Comparison of ENCODE assay signal across 15 mouse cellular contexts in genomic region chr3:94341959-94342422, GRCm38 (mm10). TPM values are rescaled to one million over a fixed set of nuclear protein-coding genes. Genes with fewer than 3 reads are reported as not detected.
DNase-seq lines count a peak whose midpoint lies in the region; ATAC-seq and TF ChIP-seq lines count a peak whose summit lies in the region.
"Had no signal": no experiment of that assay in that cellular context is flagged by ENCODE, and none has a peak within 500 bp of the region (broad histone marks: within the 10 kb centered on the region; RNA-seq: fewer than 3 reads in every experiment).

Gene Them5, plus strand, starts transcription at chr3:94342099.

- peak; percentile 17 for DNase-seq in adrenal gland, postnatal 10 days
- no peak for DNase-seq in adrenal gland, adult 18-20 months (ENCODE audit: low spot score in 2 of 2)
- peak; percentile 42 for DNase-seq in kidney, postnatal 10 days
- DNase-seq in kidney, adult 2 months, result no peak
- peak; percentile 30 to 48 for DNase-seq in lung, postnatal 4 days
- no peak for DNase-seq in thymus, postnatal 25 days
- DNase-seq in frontal cortex, adult 2 months (ENCODE audit: extremely low spot score in 1 of 2, low spot score in 1 of 2), result no peak
- DNase-seq: adrenal gland, adult 2 months; spleen, adult 18-20 months had no signal

- no peaks in the 10 kb centered on the region for H3K27me3 ChIP-seq in kidney, adult 2 months (replicated peaks; ENCODE audit: control insufficient read depth, insufficient read depth, low read length)
- no peaks in the 10 kb centered on the region for H3K27me3 ChIP-seq in forebrain, embryonic 13.5 days

- H3K9ac ChIP-seq in forebrain, embryonic 13.5 days, result no peak within 1 kb of the TSS

- 30% methylated on average over 3 of the region's 3 CpGs for WGBS in kidney, adult 2 months
- 57% methylated on average over 3 of the region's 3 CpGs for WGBS in forebrain, embryonic 13.5 days

- no peak for TF ChIP-seq CTCF in kidney, adult 2 months (conservative IDR thresholded peaks at IDR 0.05; ENCODE audit: insufficient read depth, insufficient read length, low read depth, low read length)

- ATAC-seq in forebrain, embryonic 13.5 days, result no peak
- ATAC-seq: intestine, postnatal 0 days had no signal

- H3K36me3 ChIP-seq in kidney, adult 2 months (ENCODE audit: control insufficient read depth, insufficient read depth, low read length), result no peaks in the 10 kb centered on the region
- no peaks in the 10 kb centered on the region for H3K36me3 ChIP-seq in forebrain, embryonic 13.5 days (ENCODE audit: poor library complexity, severe bottlenecking)
- H3K36me3 ChIP-seq: heart, embryonic 10.5 days had no signal

- no peaks in the 10 kb centered on the region for H3K4me1 ChIP-seq in kidney, adult 2 months (ENCODE audit: control insufficient read depth, insufficient read depth, low read length)
- 0 out of 2 replicates have a peak, but pooled peaks cover 8% of the 10 kb centered on the region for H3K4me1 ChIP-seq in forebrain, embryonic 13.5 days
- H3K4me1 ChIP-seq: heart, embryonic 10.5 days had no signal

- H3K4me2 ChIP-seq in forebrain, embryonic 13.5 days, result no peak within 1 kb of the TSS

- no peak within 1 kb of the TSS for H3K4me3 ChIP-seq in kidney, adult 2 months (ENCODE audit: insufficient read depth, low read depth, low read length)
- H3K4me3 ChIP-seq in forebrain, embryonic 13.5 days, result no peak within 1 kb of the TSS
- H3K4me3 ChIP-seq: heart, embryonic 10.5 days had no signal

- H3K27ac ChIP-seq in kidney, adult 2 months (ENCODE audit: insufficient read depth, low read depth, low read length), result no peak within 1 kb of the TSS
- H3K27ac ChIP-seq in forebrain, embryonic 13.5 days, result peak within 1 kb of the TSS; percentile 61
- H3K27ac ChIP-seq: heart, embryonic 10.5 days had no signal

- H3K9me3 ChIP-seq in forebrain, embryonic 13.5 days (replicated peaks), result no peaks in the 10 kb centered on the region
- H3K9me3 ChIP-seq: heart, embryonic 10.5 days had no signal

- TF ChIP-seq POLR2A in kidney, adult 2 months (IDR thresholded peaks at IDR 0.05; ENCODE audit: low read depth, low read length), result no peak

RNA-seq across cellular contexts. Expression of gene Them5, which starts in this region (rescaled TPM):
- total RNA-seq in adrenal gland, postnatal 10 days (2021), result not detected
- not detected for total RNA-seq in adrenal gland, adult 18-20 months (2021)
- polyA plus RNA-seq in kidney, adult 2 months (2012; rRNA removed), result 0.06 and 0.07 TPM in 2 replicates
- 0.66 and 0.79 TPM in 2 replicates for polyA plus RNA-seq in forebrain, embryonic 13.5 days (2015; fragmentation: Nextera tagmentation; extraction: Ambion mirVana)
- polyA plus RNA-seq in frontal cortex, adult 2 months (2012; rRNA removed), result not detected in 2 replicates
- total RNA-seq: adrenal gland, adult 2 months; left cerebral cortex, adult 8-10 months; megakaryocyte progenitor cell, adult 5-6 weeks had no signal
- polyA plus RNA-seq: adrenal gland, adult 2 months; heart, embryonic 10.5 days; intestine, postnatal 0 days; neural tube, embryonic 14.5 days had no signal

Comparison
In these comparisons a context has a peak if more than half of its experiments do, and no peak if none do; other contexts are left out.
1. DNase-seq: peak in kidney, postnatal 10 days (single experiment) and lung, postnatal 4 days (2 of 2); none in adrenal gland, adult 18-20 months (0 of 2), kidney, adult 2 months (single experiment), thymus, postnatal 25 days (single experiment) and frontal cortex, adult 2 months (0 of 2).
2. Peak in DNase-seq in adrenal gland, postnatal 10 days; RNA of the gene not detected or under 1 TPM.